Mouse (Mus musculus) embryo, embryonic 10 days (tissue): ENCODE results near the gene Samd5.

Source experiments
- DNase-seq: peaks from one replicate; pipeline ENCODE4 v3.0.0-alpha.2; 2015; ENCODE audit warnings: low spot score

Samd5 gene

DNA sequence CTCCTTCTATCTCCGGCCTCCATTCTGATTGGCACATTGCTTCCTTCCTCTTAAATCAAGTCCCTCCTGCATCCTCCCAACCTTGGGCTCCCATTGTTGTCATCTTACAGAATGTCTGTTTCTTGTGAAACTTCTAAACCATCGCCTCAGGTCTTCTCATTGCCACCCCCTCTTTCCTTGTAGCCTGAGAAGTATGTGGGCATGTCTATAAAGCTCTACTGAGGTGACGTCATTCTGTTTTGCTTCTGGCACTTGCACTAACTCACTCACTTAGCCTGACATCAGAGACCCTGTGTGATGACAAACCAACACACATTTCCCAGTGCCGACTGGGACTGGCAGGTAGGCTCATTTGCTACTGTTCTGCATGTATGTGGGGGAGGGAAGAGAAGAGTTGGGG, 100.9 kb downstream of the Samd5 start:
- no peak for DNase-seq
